Mouse (Mus musculus) small intestine, adult 2 months (tissue): ENCODE measurements around the gene Cdk5r1.

Experiments used
- CTCF ChIP-seq: fragments of 200-500 bp; IDR thresholded peaks from 2 replicates; pipeline ENCODE4 v1.5.1; 2012; ENCODE audit warnings: low read depth, mild to moderate bottlenecking, control low read depth, inconsistent platforms, low read length, moderate library complexity, mixed read lengths; ENCODE audit not compliant: insufficient replicate concordance, insufficient read length; ENCODE audit errors: extremely low read depth
- POLR2A ChIP-seq: fragments of 200-500 bp; IDR thresholded peaks from 2 replicates; pipeline ENCODE4 v1.6.1; 2012; ENCODE audit warnings: low read depth, mild to moderate bottlenecking, control low read depth, inconsistent platforms, low read length, moderate library complexity

DNA sequence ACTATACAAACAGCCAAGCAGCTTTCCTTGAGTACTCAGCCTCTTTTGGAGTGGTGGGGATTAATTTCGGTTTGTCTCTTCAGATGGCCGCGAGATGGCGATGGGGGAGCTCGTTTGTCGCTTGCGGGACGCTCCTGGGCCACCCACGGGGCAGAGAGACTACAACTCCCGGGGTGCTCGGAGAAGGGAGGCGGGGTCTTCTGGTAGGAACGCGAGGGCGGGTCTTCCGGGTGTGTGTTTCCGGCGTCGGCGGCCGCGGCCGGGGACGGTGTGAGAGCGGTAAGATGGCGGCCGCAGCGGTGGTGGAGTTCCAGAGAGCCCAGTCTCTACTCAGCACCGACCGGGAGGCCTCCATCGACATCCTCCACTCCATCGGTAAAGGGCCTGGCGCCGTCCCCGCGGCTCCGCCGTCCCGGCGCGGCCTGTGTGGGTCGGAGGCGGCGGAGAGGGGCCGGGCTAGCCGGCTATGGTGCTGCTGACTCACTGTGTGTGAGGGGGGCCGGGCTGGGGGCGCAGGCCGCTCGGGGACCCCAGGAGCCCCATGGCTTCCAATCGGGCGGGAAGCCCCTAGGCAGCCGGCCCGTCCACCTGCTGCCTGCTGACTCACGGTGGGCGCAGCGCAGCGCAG is 48.3 kb upstream of the Cdk5r1 start, which contains the start of gene Psmd11:
- TF ChIP-seq CTCF (peak; percentile 66; the same call in 1 of the 2 replicates), POLR2A (peak; percentile 68; the same call in 1 of the 2 replicates)
